Mouse (Mus musculus): ENCODE data around the gene Notch1.

DNA sequence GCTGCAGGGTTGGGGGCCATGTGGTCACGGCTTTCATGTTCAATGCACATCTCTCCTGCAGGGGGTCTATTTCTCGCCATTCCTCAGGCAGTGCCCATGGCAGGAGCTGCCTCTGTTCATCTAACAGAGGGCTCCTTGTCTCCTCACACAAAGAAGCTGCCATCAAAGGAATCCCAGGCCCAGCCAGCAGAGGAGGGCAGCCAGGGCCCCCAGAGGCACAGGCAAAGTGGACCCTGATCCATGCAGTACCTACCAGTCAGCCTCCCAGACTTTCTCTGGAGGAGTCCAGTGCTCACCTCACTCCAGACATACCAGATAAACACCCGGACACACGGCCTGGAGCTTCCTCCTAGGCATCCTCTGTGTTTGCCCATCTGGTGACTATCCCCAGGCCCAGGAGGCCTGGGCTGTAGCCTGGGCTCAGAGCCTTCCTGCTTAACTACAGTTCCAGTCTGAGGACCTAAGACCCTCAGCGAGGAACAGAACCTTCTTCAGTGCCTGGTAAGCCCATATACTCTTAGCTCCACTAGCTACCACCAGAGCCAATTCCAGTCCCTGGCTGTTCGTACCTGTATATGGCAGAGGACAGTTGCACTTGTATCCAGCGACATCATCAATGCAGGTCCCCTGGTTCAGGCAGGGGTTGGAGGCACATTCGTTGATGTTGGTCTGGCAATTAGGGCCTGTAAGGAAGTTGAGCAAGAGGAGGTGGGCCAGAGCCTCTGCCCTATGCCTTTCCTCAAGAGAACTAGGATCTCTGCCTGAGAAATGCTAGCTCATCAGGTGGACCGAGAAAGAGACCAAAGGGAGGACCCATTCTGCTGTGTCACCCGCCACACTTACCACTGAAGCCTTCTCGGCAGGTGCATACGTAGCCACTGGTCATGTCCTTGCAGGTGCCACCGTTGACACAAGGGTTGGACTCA is 40.7 kb downstream of the Notch1 start:
- TF ChIP-seq CTCF (IDR thresholded peaks at IDR 0.05; ENCODE audit: low read depth, low read length) (no peak), TAL1 (conservative IDR thresholded peaks at IDR 0.05; ENCODE audit: low read depth, low read length) (no peak)
